Mouse (Mus musculus): ENCODE data around the gene Pdrg1. TPM values are rescaled to one million over a fixed set of nuclear protein-coding genes. Genes with fewer than 3 reads are reported as not detected.

Pdrg1 gene
- polyA plus RNA-seq, 1 experiment from 2014 or later, result 105 TPM

DNA sequence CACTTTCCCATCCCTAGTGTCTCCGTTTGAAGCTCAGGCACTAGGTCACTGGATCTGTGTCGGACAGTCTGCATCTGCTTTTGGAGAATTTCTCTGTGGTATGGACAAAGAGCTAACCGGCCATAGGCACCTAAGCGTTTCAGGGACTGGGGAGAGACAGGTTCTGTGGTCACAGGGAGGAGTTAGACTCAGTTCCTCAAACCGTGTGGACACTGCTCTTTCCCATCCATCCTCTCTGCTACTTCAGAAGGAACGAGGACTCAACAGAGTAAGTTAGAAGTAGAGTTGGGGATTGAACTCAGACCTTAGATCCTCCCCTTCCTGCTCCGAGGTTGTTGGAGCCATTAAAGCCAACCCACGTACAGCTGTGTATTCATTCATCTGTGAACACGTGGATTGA, 36.3 kb upstream of the Pdrg1 start:
- no peaks in the 10 kb centered on the region for H3K36me3 ChIP-seq (ENCODE audit: control insufficient read depth, insufficient read depth, low read length)
- ATAC-seq (ENCODE audit: insufficient read depth, low FRiP score), result no peak
- no peak overlapping the region for H3K9ac ChIP-seq (ENCODE audit: low read length)
- no peaks in the 10 kb centered on the region for H3K4me1 ChIP-seq (ENCODE audit: control insufficient read depth, insufficient read depth, low read length)
- 72% methylated on average over 9 of the region's 9 CpGs for WGBS
- peaks cover 29% of the 10 kb centered on the region for H3K27me3 ChIP-seq (ENCODE audit: control insufficient read depth, insufficient read depth, low read length)
- H3K9me3 ChIP-seq (replicated peaks; ENCODE audit: control insufficient read depth, low read length), result no peaks in the 10 kb centered on the region
- no peak overlapping the region for H3K27ac ChIP-seq (ENCODE audit: low read length)
- no peak overlapping the region for H3K4me3 ChIP-seq (replicated peaks; ENCODE audit: low read length)
- H3K4me2 ChIP-seq (ENCODE audit: low read depth, low read length), result no peak overlapping the region

DNA sequence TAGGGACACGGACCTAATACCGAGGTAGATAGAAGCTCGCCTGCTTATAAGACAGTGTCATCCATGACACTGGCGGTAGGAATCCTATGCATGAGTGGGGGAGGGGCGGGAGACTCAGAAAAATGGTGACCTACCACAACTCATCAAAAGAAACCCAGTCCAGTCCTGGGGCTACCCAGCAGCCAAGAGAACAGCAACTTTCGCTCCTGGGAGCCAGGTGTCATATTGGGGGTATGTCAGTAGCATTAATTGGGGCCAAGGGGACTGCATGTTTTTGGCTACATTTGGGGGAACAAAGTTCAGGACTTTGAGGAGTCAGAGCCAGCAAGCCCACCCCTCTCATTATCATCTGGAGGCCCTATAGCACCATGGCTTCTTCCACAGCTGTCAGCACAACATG, 35.9 kb upstream of the Pdrg1 start:
- H3K9me3 ChIP-seq (replicated peaks; ENCODE audit: control insufficient read depth, low read length), result no peaks in the 10 kb centered on the region
- peaks cover 29% of the 10 kb centered on the region for H3K27me3 ChIP-seq (ENCODE audit: control insufficient read depth, insufficient read depth, low read length)
- no peak overlapping the region for H3K4me3 ChIP-seq (replicated peaks; ENCODE audit: low read length)
- no peak overlapping the region for H3K9ac ChIP-seq (ENCODE audit: low read length)
- H3K36me3 ChIP-seq (ENCODE audit: control insufficient read depth, insufficient read depth, low read length), result no peaks in the 10 kb centered on the region
- H3K27ac ChIP-seq (ENCODE audit: low read length), result no peak overlapping the region
- ATAC-seq (ENCODE audit: insufficient read depth, low FRiP score), result no peak
- no peaks in the 10 kb centered on the region for H3K4me1 ChIP-seq (ENCODE audit: control insufficient read depth, insufficient read depth, low read length)
- WGBS, result 79% methylated on average over 6 of the region's 6 CpGs
- H3K4me2 ChIP-seq (ENCODE audit: low read depth, low read length), result no peak overlapping the region

DNA sequence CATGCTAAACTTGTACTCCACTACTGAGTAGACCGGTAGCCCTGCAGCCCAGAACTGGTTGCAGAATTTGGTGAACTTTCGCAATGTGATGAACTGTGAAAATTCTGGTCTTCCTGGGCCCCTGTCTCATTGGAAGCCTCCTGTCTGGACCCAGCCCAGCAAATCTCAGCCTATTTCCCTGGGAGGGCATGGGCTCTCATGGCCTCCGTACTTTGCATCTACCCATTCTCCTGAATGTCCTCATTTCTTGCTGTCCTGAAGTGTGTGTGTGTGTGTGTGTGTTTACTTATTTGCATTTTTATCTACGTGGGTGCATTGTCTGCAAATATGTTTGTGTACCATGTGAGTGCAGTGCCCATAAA, 34.8 kb upstream of the Pdrg1 start:
- H3K9ac ChIP-seq (ENCODE audit: low read length), result no peak overlapping the region
- no peaks in the 10 kb centered on the region for H3K36me3 ChIP-seq (ENCODE audit: control insufficient read depth, insufficient read depth, low read length)
- 82% methylated on average over 4 of the region's 4 CpGs for WGBS
- no peak overlapping the region for H3K27ac ChIP-seq (ENCODE audit: low read length)
- peaks cover 29% of the 10 kb centered on the region for H3K27me3 ChIP-seq (ENCODE audit: control insufficient read depth, insufficient read depth, low read length)
- no peaks in the 10 kb centered on the region for H3K9me3 ChIP-seq (replicated peaks; ENCODE audit: control insufficient read depth, low read length)
- no peak overlapping the region for H3K4me3 ChIP-seq (replicated peaks; ENCODE audit: low read length)
- ATAC-seq (ENCODE audit: insufficient read depth, low FRiP score), result no peak
- no peaks in the 10 kb centered on the region for H3K4me1 ChIP-seq (ENCODE audit: control insufficient read depth, insufficient read depth, low read length)
- H3K4me2 ChIP-seq (ENCODE audit: low read depth, low read length), result no peak overlapping the region

DNA sequence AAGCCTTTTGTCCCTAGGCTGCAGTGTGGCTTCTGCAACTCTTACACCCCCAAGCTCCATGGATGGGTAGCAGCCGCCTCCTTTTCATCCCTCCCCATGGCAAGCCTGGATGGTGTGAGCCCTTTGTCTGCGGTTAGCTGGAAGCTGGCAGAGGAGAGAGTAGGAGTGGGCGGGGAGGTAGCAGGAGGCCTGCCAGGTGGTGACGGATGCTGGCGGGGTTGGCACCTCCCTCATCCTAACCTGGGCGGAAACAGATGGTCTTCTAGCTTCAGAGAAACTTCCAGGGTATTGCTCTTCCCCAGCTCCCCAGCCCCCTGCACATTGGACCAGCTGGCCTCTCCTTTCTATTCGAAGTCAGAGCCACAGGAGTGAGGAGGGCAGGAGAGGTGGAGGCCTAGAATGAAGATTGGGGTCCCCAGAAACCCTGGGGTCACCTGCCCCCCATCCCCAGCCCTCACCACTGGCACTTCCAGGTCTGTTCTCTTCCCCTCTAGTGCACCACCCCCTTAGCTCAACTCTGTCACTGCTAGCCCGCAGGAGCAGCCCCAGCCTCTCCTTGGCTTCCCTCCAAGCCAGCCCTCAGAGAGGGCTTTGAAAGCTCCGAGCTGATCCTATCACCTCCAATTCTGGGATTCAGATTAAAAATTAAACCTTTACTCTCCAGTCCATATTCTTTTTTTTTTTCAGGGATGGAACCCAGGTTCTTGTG, 34.2 kb upstream of the Pdrg1 start:
- no peak for ATAC-seq (ENCODE audit: insufficient read depth, low FRiP score)
- Histone ChIP-seq H3K4me2 (ENCODE audit: low read depth, low read length) (no peak overlapping the region), H3K36me3 (ENCODE audit: control insufficient read depth, insufficient read depth, low read length) (no peaks in the 10 kb centered on the region), H3K4me1 (ENCODE audit: control insufficient read depth, insufficient read depth, low read length) (no peaks in the 10 kb centered on the region), H3K4me3 (replicated peaks; ENCODE audit: low read length) (no peak overlapping the region), H3K9ac (ENCODE audit: low read length) (no peak overlapping the region), H3K27me3 (ENCODE audit: control insufficient read depth, insufficient read depth, low read length) (peaks cover 29% of the 10 kb centered on the region), H3K27ac (ENCODE audit: low read length) (no peak overlapping the region), H3K9me3 (replicated peaks; ENCODE audit: control insufficient read depth, low read length) (no peaks in the 10 kb centered on the region)
- WGBS, result 36% methylated on average over 9 of the region's 9 CpGs

DNA sequence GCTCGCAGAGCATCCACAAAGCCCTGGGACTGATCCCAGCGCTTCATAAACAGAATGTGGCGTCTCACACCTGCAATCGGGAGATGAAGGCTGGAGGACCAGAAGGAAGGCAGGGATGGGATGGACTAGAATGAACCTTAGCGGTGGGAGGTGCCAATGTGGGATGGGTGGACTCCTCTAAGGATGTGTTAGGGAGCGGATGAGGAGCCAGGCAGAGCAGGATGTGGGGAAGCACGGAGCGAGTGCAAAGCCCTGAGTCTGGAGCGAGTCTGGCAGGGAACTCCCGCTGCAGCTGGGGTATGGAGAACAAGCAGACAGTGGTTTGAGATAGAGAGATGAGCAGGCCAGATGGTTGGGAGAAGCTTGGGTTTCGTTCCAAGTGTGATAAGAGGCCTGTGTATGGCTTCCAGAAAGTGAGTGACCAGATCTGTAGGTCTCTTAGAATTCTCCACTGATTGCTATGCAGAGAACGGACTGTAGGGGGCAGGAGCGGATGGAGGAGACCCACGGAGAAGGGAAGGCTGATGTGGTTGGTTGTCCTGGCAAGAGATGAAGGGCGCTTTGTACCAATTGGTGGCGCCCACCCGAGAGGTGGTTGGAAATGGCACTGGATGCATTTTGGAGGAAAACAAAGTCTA, 32.7 kb upstream of the Pdrg1 start:
- WGBS, result 37% methylated on average over 17 of the region's 17 CpGs
- peaks cover 18% of the 10 kb centered on the region for H3K27me3 ChIP-seq (ENCODE audit: control insufficient read depth, insufficient read depth, low read length)

DNA sequence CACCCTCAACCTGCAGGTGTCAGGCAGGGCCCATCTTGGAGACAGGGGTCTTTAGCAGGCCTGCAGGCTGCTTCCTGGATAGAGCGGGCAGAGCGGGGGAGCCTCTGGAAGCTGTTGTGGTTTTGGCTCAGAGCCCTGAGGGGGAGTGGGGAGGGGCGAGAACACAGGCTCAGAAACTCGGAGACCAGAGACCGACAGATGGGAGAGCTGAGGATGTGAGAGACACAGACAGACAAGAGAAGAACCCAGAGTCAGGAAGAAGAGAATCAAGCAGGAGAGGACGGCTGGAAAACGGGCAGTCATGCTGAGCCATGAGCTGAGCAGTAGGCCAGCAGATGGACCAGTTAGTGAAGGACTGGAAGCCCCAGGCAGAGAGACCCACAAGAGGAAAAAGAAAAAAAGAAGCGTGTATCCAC, 30.7 kb upstream of the Pdrg1 start:
- Histone ChIP-seq H3K9me3 (replicated peaks; ENCODE audit: control insufficient read depth, low read length) (no peaks in the 10 kb centered on the region), H3K9ac (ENCODE audit: low read length) (no peak overlapping the region), H3K27ac (ENCODE audit: low read length) (no peak overlapping the region), H3K4me2 (ENCODE audit: low read depth, low read length) (no peak overlapping the region), H3K27me3 (ENCODE audit: control insufficient read depth, insufficient read depth, low read length) (no peaks in the 10 kb centered on the region; the same call in 1 of the 2 replicates), H3K4me3 (replicated peaks; ENCODE audit: low read length) (no peak overlapping the region), H3K36me3 (ENCODE audit: control insufficient read depth, insufficient read depth, low read length) (no peaks in the 10 kb centered on the region), H3K4me1 (ENCODE audit: control insufficient read depth, insufficient read depth, low read length) (no peaks in the 10 kb centered on the region)
- 26% methylated on average over 8 of the region's 8 CpGs for WGBS
- ATAC-seq (ENCODE audit: insufficient read depth, low FRiP score), result no peak

More for the DNA sequence above, 32.7 kb upstream of the Pdrg1 start:
- Histone ChIP-seq H3K27ac (ENCODE audit: low read length) (no peak overlapping the region), H3K9me3 (replicated peaks; ENCODE audit: control insufficient read depth, low read length) (no peaks in the 10 kb centered on the region), H3K36me3 (ENCODE audit: control insufficient read depth, insufficient read depth, low read length) (no peaks in the 10 kb centered on the region), H3K4me2 (ENCODE audit: low read depth, low read length) (no peak overlapping the region), H3K4me1 (ENCODE audit: control insufficient read depth, insufficient read depth, low read length) (no peaks in the 10 kb centered on the region), H3K4me3 (replicated peaks; ENCODE audit: low read length) (no peak overlapping the region), H3K9ac (ENCODE audit: low read length) (no peak overlapping the region)
- no peak for ATAC-seq (ENCODE audit: insufficient read depth, low FRiP score)

DNA sequence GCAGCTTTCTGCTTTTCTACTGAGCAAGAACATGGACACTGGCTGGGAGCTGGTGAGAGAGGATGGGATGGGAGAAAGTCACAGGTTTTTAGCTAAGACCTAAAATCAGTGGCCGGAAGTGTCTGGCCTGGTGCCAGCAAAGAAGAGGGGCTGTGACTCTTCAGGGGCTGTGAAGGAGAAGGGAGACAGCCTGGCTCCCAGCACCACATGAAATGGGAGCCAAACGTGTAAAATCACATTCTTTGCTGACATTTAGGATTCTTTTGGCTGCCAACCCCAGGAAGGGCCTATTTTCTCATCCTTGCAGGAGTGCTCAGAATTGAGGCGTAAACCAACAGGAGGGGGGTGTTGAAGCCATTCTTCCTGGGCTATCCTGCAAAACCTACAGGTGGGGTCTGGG, 28.7 kb upstream of the Pdrg1 start:
- Histone ChIP-seq H3K9ac (ENCODE audit: low read length) (no peak overlapping the region), H3K4me2 (ENCODE audit: low read depth, low read length) (no peak overlapping the region), H3K36me3 (ENCODE audit: control insufficient read depth, insufficient read depth, low read length) (no peaks in the 10 kb centered on the region), H3K27ac (ENCODE audit: low read length) (no peak overlapping the region), H3K4me1 (ENCODE audit: control insufficient read depth, insufficient read depth, low read length) (no peaks in the 10 kb centered on the region), H3K4me3 (replicated peaks; ENCODE audit: low read length) (no peak overlapping the region), H3K9me3 (replicated peaks; ENCODE audit: control insufficient read depth, low read length) (no peaks in the 10 kb centered on the region), H3K27me3 (ENCODE audit: control insufficient read depth, insufficient read depth, low read length) (no peaks in the 10 kb centered on the region)
- WGBS, result 38% methylated on average over 3 of the region's 3 CpGs
- ATAC-seq (ENCODE audit: insufficient read depth, low FRiP score), result no peak

DNA sequence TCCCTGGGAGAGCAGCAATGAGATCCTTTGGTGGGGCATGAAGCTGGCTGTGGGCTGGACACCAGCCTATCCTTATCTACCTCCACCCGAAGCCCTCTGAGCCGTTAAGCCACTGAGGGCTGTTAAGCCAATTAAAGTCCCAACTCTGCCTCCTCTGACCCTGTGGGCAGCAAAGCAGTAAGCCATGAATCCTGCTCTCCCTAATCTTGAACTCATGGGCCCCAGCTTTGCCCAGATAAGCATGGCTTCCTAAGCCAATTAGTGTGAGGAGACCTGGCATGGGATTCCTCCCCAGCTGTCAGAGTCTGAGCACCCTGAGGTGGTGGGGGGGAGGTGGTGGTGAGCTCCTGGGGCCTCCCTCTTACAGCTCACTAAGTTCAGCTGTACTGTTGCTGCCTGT, 21.5 kb upstream of the Pdrg1 start:
- Histone ChIP-seq H3K27me3 (ENCODE audit: control insufficient read depth, insufficient read depth, low read length) (peaks cover 17% of the 10 kb centered on the region), H3K4me1 (ENCODE audit: control insufficient read depth, insufficient read depth, low read length) (peaks cover 4% of the 10 kb centered on the region), H3K27ac (ENCODE audit: low read length) (no peak overlapping the region), H3K4me2 (ENCODE audit: low read depth, low read length) (no peak overlapping the region), H3K9ac (ENCODE audit: low read length) (no peak overlapping the region), H3K4me3 (replicated peaks; ENCODE audit: low read length) (no peak overlapping the region), H3K9me3 (replicated peaks; ENCODE audit: control insufficient read depth, low read length) (no peaks in the 10 kb centered on the region), H3K36me3 (ENCODE audit: control insufficient read depth, insufficient read depth, low read length) (no peaks in the 10 kb centered on the region)
- no peak for ATAC-seq (ENCODE audit: insufficient read depth, low FRiP score)
- 14% methylated on average over 2 of the region's 2 CpGs for WGBS

DNA sequence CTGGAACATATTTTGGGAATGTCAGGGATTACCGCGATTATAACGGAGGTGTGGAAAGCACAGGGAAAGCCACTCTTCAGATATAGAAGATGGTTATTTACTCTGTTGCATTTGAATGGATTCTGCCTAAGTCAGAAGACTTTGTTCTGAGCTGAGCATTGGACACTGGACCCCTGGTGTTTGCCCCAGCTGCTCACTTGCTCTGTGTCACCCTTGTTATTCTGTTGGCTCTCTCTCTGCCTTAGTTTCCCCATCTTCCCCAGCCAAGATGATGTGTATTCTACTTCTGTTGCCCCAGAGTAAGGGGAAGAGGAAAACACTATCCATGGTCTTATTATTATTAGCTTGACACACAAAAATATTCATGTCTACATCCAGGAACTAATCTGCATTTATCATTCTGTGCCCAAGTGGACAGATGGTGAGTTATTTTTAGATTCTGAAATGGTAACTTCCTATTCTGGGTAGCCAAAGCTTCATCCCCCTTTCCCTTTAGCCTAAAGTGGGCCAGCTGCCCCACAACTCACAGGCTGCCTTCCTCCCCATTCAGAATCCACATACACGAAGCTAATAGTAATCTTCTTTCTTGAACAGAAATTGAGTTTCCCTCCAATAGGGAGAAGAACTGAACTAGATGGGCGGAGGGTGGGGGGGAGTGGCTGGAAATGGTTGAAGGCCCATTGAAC, 18.5 kb upstream of the Pdrg1 start:
- H3K4me2 ChIP-seq (ENCODE audit: low read depth, low read length), result no peak overlapping the region
- ATAC-seq (ENCODE audit: insufficient read depth, low FRiP score), result no peak
- peaks cover 26% of the 10 kb centered on the region for H3K27me3 ChIP-seq (ENCODE audit: control insufficient read depth, insufficient read depth, low read length)
- H3K9me3 ChIP-seq (replicated peaks; ENCODE audit: control insufficient read depth, low read length), result no peaks in the 10 kb centered on the region
- no peaks in the 10 kb centered on the region for H3K36me3 ChIP-seq (ENCODE audit: control insufficient read depth, insufficient read depth, low read length)
- H3K9ac ChIP-seq (ENCODE audit: low read length), result no peak overlapping the region
- no peak overlapping the region for H3K27ac ChIP-seq (ENCODE audit: low read length)
- H3K4me1 ChIP-seq (ENCODE audit: control insufficient read depth, insufficient read depth, low read length), result peaks cover 5% of the 10 kb centered on the region
- WGBS, result 65% methylated on average over 5 of the region's 5 CpGs
- H3K4me3 ChIP-seq (replicated peaks; ENCODE audit: low read length), result no peak overlapping the region

Measured in stomach, embryonic 16.5 days (tissue).